Mouse (Mus musculus): ENCODE measurements at regions not wholly inside any gene's neighbourhood (a gene's known extent, or its start where the extent isn't known, plus 50 kb on each side); places are given as distances from the start of the nearest gene placed in this dataset.

DNA sequence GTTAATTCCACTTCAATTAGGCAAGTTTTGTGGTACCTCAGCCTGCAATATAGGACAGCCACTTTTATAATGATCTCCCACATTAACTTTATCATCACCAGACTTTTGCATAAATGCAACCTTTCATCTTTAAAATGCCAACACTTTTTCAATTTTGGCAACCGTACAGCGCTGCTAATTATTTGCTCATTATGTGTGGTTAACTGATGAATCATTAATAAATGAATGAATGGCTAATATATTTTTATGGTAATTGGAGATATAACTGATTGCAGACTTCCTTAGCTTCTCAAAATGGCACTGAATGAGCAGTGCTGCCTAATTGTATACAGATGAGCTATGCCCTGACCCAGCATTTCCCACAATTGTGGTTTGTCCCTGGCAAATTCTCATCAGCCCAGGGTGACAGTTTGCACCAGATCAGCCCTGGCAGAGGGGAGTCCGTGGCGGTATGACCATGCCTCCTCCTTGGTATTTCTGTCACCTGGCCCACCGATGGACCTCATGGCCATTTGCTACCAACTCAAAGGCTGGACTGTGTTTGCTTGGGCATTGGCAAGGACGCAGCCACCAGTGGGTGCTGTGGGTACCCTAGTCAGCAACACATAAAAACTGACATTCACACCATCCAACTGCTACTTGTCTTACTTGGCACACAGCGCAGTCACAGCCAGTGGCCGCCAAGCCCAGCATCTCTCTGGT is 173.7 kb upstream of the Lmo4 start:
- no peak for ATAC-seq (replicated peaks; ENCODE audit: low read depth, poor library complexity, severe bottlenecking)

DNA sequence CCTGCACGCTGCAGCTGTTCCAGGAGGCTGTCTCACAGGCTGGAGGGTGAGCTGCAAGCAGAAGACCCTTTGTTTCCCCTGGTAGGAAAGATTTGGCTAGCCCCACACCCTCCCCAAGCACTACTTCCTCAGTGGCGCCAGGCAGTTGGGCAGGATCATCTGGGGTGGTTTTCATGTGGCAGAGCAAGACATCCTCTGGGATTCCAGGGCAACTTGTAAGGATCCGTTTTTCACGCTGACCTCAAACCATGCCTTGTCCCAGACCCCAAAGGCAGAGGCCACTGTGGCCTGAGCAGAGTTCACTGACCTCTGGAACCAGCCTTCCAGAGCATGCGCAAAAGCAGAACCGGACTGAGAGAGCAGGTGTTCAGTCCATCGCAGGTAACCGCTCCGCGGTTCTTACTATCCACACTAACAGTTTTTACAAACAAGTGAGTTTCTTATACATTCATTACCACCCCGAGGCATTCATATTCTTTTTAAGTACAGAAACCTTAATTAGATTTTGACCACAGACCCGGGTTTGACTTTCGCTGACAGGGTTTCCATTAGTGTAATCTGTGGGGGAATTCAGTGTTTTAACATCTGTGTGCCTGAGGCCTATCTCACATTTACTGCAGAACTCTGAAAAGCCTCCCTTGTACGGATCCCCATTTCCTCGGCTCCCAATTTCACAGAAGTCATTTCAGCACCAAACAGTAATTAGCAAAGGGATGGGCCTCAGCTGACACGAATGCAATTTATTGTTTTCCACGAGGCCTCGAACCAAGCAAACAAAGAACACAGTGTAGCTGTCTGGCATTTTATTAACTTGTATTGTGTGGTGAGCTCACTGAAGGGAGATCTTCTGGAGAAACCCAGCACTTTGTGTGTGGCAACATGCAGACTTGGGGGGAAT is 172.9 kb upstream of the Lmo4 start:
- peak; percentile 24; the same call in 1 of the 2 replicates for ATAC-seq (replicated peaks; ENCODE audit: low read depth, poor library complexity, severe bottlenecking)

DNA sequence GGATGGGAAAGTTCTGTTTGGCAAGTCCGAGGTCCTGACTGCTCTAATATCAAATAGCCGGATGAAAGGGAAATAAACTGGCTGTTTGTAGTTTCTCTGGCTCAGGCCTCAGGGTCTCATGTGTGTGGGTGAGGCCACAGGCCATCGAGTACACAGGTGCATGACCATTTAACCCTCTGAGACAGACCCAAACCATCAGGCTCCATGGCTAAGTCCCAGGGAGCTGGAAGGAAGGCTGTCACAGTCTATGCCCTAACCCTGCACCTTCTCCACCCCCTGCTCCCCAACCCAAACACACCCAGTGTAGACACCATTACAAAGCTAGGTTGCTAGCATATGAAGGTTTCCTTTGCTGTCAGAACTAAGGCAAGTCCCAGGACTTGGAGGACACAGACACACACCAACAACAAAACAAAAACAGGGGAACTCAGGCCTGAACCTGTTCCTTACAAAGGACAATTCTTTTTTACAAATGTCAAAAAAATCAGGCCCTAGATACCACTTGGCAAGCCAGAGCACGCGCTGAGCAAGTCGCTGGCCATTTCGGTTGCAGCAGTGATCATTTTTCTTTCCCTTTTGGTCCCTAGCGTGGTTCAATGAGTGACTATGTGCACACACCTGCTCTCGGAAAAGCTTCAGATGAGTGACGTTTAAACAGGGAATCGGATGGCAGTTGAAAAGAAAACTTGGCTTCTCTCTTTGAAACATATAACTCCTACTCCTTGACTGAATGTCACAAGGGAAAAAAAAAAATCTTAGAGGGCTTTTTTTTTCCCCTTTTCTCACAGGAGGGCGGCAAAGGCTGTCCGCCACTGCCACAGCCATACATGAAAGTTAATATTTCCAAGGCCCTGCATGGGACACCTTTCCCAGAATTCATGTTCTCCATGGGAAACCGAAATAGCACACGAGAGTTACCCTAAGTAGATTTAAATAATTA is 171.7 kb upstream of the Lmo4 start:
- ATAC-seq (replicated peaks; ENCODE audit: low read depth, poor library complexity, severe bottlenecking), result no peak

DNA sequence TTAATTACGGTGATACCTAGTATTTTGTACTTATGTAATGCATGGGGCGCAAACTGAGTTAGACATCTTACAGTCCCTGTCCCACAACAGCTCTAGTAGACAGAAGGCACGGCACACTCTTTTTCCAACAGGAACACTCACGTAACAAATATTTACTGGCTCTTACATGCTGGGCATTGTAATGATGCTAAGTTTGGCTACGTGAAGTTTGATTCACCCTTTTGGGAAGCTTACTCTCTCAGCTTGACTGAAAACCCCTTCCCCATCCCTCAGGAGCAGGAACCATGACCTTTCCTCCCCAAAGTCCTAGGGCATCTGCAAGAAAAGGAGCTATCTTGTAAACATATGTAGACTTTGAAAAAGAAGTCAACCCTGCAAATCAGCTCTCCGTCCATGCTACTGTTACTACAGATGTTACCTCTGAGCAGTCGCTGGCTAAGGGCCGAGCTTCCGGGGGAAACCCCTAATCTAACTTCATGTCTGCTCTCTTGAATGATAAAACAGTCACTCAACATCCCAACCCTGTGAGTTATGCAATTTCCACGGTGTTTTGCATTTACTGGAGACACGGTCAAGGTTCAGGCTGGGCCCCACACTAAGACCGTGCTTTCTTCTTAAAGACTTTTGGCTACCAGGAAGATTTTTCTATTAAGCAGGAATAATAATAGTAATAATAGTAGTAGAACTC is 170.8 kb upstream of the Lmo4 start:
- ATAC-seq (replicated peaks; ENCODE audit: low read depth, poor library complexity, severe bottlenecking), result peak; percentile 48

DNA sequence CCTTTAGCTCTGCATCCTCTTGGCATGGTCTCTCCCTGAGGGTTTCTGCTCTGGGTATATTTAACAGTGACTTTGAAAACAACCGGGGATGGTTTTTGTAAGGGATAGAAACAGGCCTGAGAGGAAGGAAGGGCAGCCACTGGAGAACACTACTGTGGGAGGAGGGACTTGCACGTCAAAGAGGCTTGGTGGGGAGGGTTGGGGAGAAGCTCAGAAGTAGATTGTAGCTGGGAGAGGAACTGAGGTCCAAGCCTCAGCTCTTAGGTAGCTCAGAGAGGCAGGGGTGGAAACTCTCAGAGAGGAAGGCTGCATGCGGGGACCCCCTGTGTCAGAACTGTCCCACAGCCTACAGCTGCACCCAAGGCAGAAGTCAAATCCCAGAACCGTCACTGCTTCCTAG is 163.3 kb upstream of the Lmo4 start:
- ATAC-seq (replicated peaks; ENCODE audit: low read depth, poor library complexity, severe bottlenecking), result peak; percentile 73

DNA sequence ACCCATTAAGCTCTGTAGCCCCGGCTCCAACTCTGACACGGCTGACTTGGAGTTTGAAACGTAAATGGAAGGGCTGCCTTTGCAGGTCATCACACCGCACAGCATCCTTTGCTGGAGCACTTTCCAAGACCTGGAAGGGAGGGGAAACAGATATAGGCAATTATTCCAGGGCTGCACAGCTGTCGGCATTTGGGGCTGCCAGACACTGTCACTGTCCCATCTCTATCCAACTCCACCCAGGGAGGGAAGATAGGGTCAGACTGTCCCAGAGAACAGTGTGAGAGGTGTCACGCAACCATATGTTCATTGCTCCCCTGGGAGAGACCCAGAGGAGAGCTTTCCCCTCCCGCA is 162.7 kb upstream of the Lmo4 start:
- no peak for ATAC-seq (replicated peaks; ENCODE audit: low read depth, poor library complexity, severe bottlenecking)

DNA sequence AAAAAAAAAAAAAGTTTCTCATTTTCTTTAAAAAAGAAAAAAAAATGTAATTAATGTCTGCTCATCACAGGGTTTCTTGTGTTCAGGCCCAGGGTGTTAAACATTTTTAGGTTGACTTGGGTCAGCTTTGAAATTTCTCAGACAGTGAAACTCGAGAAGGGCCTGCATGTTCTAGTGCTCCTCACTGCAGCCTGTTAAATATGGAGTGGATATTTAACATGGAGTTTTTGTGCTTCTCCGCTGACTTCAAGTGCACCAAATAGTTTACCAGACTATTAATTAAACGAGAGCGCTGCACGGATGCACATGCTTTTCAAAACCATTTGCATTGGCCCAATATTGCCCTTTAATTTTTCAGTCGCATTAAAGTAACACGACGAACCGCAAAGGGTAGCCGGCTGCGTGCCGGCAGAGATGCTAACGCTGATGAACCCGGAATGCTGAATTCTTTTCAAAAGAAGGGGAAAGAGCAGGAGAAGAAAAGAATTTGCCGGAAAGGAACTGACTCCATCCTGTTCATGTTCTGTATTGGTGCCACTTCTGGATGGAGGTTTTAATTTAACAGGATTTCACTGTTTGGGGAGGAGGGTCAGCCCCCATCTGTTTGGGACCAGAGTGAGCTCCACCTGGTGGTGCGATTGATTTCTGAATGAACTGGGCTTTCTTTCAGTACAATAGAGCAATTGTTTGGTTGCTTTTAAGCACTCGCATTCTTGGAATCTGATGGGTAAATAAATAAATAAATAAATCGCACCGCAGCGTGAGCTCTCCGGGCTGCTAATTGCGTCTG is 162.2 kb upstream of the Lmo4 start:
- no peak; the same call in 1 of the 2 replicates for ATAC-seq (replicated peaks; ENCODE audit: low read depth, poor library complexity, severe bottlenecking)

DNA sequence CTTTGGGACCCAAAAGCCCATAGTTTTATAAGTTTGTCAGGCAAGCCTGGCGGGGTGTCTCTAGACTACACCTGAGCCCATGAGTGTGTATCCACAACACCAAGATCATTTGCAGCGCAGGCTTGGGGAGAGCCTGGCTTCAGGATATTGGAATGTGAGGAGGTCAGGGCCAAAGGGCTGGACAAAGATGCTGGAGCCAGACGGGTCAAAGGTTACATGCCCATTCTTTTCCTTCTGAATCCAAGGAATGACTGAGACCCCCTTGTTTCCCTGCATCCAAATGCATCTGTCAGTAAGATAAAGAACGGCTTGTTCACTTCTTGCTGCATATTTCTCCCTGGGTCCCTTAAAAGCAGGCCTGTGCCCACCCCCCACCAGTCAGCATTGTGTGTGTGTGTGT is 160.9 kb upstream of the Lmo4 start:
- ATAC-seq (replicated peaks; ENCODE audit: low read depth, poor library complexity, severe bottlenecking), result no peak

DNA sequence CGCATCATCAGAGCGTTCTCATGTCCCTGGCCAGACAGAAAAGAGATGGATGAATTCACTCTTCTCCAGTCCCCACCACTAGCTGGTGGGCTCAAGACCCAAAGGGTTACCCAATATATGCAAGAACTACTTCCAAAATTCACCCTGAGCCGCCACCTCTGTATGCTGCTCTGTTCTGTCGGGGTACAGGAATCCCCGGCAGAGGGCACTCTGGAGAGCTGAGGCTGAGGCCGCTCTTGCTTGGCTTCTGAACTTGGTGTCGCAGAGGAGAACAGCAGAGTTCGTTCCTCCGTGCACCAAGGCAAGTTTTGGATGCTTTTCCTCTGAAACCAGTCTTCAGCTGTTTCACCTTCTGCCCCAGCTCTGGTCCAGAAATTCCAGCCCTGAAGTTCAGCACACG is 157.5 kb upstream of the Lmo4 start:
- ATAC-seq (replicated peaks; ENCODE audit: low read depth, poor library complexity, severe bottlenecking), result peak; percentile 59

DNA sequence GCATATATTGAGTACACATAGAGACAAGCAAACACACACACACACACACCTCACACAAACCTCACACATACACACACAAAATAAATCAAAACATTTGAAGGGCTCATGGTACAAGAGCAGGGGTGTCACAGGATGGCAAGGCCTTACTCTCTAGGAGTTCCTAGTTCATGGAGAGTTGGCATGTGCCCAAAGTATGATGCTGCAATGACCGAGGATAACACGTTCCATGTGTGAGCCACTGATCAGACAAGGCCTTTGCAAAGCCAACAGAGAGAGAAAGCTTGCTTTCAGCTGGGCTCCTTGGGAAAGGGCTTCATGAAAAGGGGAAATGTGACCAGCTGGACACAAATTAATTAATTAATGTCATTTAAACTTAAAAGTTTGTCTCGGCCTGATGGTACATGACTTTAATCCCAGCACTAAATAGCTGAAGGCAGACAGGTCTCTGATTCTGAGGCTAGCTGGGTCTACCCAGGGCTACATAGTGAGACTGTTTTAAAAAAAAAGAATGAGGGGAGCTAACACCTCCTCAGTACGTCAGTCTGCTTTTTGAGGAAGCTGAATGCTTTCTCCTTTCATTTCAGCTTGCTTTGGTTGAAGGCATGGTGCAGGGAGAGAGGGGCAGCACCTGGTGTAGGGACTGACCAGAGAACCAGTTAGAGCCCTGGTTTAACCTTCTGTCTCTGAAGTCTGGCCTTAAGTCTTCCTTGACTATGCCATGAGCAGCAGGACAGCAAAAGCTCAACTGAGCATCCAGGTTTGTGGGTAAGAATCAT is 156.4 kb upstream of the Lmo4 start:
- ATAC-seq (replicated peaks; ENCODE audit: low read depth, poor library complexity, severe bottlenecking), result peak; percentile 60

DNA sequence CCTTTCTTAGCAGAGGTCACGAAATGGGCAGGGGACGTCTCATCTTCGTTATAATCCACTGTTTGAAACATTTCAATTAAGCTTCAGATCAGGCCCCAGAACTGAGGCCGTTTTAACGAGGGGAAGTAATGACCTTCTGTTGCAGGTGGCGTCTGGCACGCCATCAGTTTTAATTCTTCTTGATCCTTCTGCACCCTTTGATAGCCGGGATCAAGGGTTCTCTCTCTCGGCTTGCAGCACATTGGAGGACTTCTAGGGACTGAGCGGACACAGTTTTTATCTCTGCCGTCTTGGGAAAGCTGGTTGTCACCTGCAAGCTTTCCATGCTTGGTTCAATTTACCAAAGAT is 151.9 kb upstream of the Lmo4 start:
- no peak for ATAC-seq (replicated peaks; ENCODE audit: low read depth, poor library complexity, severe bottlenecking)

DNA sequence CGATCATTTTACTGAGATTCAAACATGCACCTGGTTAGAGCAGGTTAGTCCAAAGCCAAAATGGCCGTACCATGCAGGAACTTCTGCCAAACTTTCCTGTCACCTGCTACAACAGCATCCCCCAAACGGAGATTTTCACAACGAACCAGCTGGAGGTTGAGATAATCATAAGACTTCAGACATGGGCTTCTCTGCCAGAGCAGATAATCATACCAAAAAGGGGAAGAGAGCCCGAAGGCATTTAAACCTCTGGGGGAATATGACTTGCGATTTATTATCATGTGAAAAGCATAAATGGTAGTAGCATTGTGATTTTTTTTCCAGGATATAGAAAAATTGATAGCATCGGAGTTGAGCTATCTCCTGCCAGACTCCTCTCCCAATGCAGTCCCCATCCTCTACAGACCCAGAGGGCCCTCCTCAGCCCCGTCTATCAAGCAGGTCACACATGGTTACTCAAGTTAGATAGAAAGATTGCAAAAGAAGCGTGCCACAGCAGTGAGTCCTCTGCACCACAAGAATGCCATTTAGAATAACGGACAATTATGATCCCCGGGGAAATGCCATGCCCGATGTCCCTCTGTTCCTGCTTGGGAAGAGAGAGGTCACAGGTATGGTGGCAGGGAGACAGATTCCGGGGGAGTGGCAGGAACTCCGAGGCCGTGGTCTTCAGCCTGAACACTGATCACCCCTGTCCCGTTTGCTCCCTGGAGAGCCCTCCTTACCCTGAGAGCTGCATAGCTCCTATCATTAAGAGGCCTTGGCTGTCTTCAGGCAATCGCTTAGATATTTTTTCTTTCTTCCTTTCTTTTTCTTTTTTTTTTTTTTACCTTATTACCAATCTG is 151.3 kb upstream of the Lmo4 start:
- ATAC-seq (replicated peaks; ENCODE audit: low read depth, poor library complexity, severe bottlenecking), result peak; percentile 85

DNA sequence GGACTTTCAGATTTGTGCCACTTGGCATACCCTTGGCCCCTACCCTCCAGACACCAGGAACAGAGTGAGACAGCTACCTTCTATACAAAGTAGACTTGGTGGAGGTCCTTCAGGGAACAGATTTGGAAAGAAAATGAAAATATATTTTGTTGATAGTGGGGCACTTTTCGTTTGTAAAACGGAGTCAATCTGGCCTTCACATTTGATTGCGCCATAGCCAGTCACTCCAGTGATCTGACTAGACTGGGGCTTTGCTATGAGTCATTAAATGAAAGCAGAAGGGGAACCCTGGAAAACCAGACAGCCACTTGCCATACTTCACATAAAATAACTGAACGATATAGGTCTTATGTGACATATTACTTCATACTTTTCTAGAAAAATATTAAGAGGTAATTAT is 147.5 kb upstream of the Lmo4 start:
- ATAC-seq (replicated peaks; ENCODE audit: low read depth, poor library complexity, severe bottlenecking), result peak; percentile 52

DNA sequence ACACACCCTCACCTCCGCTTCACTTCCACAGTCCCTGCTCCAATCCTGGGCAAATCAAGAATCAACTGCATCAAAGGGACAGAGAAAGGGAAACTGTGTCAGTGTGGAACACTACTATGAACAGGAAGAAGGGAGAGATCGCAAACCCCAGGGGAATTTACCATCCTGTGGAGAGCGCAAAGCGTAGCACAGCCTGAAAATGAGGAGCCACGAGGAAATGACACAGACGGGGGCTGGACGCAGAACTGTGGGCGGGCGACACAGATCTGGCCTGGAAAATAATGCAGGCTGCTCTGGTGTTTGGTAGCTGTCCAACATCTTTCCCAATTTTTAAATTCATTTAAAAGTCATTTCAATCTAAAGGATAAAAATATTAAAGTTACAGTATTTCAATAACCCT is 143.4 kb upstream of the Lmo4 start:
- no peak for ATAC-seq (replicated peaks; ENCODE audit: low read depth, poor library complexity, severe bottlenecking)

DNA sequence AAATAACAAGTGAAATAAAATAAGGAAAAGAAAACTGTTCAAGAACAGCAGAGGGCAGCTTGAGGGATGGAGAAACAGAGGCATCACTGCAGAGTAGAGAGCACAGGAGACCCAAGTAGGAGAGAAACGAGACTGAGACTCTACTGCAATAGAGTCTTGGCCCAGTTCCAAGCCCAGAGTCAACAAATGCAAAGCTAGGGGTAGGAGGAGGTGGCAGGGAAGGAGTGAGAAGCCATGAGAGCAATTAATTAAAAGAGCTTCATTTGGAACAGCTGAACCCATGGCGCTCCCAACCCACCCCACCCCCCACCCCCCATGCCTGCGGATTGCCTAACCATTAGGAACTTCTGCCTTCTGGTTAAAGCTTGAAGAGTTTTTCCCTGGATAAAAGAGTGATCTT is 130.2 kb upstream of the Lmo4 start:
- ATAC-seq (replicated peaks; ENCODE audit: low read depth, poor library complexity, severe bottlenecking), result no peak

DNA sequence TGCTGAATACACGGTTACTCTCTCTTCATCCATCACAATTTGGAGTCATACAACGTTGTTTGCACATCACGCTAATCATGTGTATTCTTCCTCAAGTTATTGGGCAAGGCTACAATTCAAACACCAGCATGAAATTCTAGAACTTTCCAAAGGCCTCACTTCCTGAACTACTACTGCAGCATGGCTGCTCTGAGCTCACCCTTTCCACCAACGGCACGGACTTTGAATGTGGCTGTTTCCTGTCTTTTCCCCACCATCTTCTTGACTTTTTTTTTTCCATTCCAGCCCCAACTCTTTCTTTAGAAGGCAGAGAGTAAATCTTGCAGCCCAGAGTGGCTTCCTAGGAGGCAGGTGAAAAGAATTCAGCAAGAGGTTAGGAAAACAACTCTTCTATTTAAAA is 129.2 kb upstream of the Lmo4 start:
- no peak for ATAC-seq (replicated peaks; ENCODE audit: low read depth, poor library complexity, severe bottlenecking)

DNA sequence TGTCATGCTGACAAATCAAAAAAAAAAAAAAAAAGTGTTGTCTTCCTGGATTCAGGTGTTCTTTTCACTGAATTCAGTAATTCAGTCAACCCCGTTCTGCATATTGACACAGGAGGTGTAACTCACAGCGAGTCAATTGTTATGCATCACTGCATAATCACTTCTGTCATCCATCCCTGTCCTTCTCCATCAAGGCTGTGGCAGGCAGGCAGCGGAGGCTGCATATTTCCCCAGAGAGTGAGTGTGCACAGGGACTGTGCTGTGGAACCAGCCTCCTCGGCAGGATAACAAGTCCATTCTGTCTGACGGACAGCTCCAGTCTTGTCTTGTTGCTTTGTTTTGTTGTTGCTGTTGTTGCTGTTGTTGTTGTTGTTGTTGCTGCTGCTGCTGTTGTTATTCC is 127.3 kb upstream of the Lmo4 start:
- no peak for ATAC-seq (replicated peaks; ENCODE audit: low read depth, poor library complexity, severe bottlenecking)

DNA sequence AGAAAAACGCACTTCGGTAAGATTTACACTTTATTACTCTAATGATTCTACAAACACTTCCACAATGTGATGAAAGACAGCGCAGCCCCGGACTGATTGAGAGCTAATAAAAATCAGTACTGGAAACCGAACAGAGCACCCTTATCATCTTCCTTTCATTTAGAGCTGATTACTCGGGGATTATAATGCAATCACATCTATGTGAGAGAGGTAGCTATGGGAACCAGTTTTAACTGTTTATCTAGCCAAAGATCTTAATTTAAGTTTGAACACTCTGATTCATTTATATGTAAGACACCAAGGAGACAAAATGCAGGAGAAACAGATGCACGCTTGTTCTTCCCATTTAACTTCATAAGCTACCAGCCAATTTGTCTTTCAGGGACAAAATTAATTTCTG is 124.1 kb upstream of the Lmo4 start:
- no peak for ATAC-seq (replicated peaks; ENCODE audit: low read depth, poor library complexity, severe bottlenecking)
